Mouse (Mus musculus): Measurements from ENCODE around the gene Vkorc1.
"Not testable (repeated sequence)": the region's sequence is repeated elsewhere in the genome, so short reads cannot be mapped to it uniquely, and the experiment has no call there.

Gene Vkorc1

DNA sequence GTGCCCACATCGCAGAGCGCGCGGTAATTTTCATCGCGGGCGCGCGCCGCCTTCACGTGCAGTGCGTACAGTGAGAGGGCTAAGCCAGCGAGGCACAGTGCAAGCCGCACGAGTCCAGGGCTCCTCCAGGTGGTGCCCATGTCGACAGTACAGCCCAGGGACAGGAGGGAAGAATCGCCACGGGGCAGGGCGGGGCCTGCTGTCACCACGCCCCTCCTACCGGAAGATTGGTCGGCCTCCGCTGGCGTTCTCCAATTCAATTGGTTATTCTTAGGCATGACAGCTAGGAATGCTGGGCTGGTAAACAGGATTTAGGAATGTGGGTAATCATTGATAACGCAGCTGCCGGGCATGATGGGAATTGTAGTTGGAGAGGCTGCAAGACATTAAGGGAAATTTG, at the start of gene Vkorc1, which contains the start of gene Gm21974:
Gene Vkorc1, minus strand, starts transcription at position 176 of the 400 bp plus-strand sequence.
Gene Gm21974, minus strand, starts transcription at position 13 of the 400 bp plus-strand sequence.
- DNase-seq = peak; percentile 91

GRCm38 (mm10) chr7:127944614-127945013, 49.2 kb upstream of the Vkorc1 start:
- no peak for DNase-seq

- not testable (repeated sequence) for DNase-seq
Measured at GRCm38 (mm10) chr7:127942097-127942496, 46.7 kb upstream of the Vkorc1 start.

DNA sequence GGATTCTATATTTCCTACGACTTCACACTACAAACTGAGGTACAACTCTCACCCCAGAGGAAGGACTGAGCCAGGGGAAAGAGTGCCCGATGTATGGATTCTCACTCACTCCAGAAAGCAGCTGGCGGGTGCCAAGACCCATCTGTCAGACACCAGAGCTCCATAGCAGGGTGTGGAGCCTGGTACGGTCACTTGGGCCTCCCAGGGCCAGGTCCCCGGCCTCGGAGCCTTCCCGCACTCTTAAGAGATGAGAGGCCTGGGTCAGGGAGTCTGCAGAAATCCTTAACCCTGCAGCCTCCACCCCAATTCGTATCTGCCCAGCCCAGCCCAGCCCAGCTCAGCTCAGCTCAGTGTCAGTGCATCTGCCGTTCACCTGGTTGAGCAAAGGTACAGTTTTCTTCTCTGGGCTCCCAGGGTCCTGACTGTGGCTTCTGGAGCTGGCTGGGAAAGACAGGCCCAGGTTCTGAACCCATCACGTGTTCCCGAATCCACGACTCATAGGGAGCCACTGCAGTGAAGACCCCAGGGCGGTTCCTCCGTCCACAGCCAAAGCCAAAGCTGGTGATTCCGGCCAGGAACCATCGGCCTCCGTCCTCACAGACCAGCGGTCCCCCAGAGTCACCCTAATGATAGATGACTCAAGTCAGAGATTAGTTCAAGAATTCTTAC, 40.9 kb upstream of the Vkorc1 start:
- DNase-seq = no peak

- DNase-seq = no peak
Measured at GRCm38 (mm10) chr7:127935748-127936159, 40.3 kb upstream of the Vkorc1 start.

DNA sequence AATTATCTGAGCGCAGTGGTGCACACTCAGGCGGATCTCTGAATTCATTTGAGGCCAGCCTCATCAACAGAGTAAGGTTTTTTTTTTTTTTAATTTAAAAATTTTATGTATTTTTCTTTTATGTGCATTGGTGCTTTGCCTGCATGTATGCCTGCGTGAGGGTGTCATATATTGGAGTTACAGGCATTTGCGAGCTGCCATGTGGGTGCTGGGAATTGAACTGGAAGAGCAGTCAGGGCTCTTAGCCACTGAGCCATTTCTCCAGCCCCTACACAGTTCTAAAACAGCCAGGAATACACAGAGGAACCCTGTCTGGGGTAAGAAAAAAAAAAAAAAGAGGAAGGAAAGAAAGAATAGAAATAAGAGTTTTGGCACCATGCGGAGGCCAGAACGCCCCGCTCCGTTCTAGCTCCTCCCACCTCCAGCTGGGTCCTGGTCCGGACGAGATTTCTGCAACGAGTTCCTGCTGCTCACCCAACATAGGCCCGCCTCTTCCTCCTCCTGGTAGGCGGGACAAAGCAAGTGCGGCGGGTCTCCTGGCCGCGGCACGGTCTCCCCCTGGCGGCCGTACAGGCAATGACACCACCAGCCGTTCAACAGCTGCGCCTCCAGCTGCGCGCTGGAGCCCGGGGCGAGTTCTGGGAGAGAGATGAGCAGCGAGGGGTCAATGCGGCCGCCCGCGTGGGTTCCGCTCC, 39.8 kb upstream of the Vkorc1 start:
- peak; percentile 96 for DNase-seq

GRCm38 (mm10) chr7:127934075-127934474, 38.7 kb upstream of the Vkorc1 start:
- DNase-seq = no peak

DNA sequence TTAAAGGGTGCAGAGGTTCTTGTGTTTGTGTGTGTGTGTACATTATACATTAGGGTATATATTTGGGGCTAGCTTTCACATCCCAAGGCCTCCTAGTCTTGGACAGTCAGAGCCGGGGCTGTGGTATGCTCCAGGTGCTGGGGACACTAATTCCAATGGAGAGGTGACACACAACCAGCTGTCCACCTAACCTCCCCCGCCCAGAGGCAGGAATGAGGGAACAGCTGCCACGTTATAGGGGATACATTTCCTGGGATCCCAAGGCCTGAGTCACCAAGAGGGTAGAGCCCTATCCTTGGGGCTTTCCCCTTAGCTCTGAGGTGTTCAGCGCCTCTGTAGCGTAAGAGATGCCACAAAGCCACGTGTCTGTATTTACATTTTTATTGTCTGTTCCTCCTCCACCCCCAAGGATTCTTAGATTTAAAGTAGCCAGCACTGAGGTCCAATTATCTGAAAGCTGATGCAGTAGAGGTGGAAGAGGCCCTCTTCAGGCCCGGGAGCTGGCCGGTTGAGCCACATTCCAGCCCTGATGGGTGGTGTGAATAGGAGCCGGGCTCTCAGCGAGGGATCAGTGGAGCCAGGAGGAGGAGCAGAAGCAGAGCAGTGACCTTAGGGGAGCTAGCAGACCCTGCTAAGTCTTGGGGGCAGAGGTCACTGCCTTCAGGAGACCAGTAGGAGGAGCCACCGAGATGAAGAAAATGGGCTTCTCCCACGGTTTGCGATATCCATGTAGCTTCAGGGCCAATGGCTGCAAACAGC, 37.0 kb upstream of the Vkorc1 start:
- DNase-seq = no peak

DNA sequence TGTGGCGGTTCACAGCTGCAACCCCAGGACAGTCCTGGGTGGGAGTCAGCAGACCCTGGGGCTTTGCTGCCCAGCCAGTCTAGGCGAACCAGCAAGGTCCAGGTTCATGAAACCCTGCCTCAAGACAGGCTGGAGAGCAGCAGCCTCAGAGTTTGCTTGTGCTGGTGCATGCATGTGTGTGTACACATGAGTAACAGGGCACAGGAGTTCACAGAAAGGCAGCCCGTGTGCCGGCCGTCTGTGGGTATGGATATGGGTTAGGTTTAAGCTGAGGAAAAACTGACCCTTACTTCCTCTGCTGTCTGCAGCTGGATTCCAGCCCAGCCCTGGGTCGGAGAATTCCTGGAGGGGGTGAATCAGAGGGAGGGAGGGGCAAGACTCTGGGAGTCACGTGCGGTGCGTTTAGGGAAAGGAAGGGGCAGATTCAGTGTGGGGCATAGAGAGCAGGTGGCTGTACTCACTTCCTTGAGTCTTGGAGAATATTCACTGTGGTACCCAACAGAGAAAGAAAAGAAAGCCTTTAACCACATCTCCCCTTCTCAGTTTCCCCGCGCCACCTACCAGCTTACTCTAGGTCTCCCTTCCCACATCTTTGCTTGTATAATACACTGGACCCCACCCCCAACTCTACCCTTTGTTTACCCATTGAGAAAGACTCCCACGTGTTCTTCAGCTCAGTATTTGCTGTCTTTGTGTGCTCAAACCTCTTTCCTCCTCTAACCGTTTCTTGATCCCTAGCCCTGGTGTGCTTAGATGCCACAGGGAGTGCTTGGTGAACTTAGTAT, 36.1 kb upstream of the Vkorc1 start:
- no peak for DNase-seq

GRCm38 (mm10) chr7:127930636-127931035, 35.2 kb upstream of the Vkorc1 start:
- no peak for DNase-seq

- DNase-seq = no peak
Measured at GRCm38 (mm10) chr7:127929923-127930322, 34.5 kb upstream of the Vkorc1 start, which contains the start of gene Prss8. Gene Prss8 (minus strand): TSS chr7:127930104.

DNA sequence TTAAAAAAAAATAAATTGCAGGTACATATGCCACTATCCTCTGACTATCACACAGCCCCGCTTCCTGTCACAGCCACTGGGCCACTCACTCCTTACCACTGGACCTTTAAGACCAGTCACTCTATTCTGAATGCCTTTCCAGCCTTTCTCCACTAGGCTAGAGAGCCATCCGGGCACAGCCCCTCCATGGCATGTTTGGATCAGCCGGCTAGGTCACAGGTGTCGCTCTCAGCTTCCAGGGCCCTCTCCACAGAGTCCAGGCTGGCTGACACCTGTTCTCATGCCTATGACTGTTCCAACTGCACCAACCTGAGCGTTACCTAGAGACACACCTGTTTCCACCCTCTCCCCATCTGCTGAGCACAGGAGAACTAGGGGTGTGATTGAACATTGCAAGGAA, 33.2 kb upstream of the Vkorc1 start:
- no peak for DNase-seq

DNA sequence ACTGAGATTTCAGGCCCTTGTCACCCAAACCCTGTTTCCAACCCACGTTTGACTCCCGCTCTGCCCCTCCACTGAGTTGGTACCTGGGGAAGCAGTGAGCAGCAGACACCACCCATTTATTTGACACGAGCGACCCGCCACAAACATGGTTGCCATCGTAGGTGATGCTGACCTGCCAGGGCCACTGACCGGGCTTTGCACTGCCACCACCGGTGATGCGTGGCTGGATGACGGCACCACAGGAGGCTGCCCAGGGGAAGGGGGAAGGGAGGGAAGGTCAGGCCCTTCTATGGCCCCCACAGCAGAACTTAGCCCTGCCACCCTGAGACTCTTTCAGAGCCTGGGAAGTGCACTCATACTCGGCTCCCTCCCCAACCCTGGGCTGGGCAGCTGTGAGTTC, 32.3 kb upstream of the Vkorc1 start:
- DNase-seq = no peak

DNA sequence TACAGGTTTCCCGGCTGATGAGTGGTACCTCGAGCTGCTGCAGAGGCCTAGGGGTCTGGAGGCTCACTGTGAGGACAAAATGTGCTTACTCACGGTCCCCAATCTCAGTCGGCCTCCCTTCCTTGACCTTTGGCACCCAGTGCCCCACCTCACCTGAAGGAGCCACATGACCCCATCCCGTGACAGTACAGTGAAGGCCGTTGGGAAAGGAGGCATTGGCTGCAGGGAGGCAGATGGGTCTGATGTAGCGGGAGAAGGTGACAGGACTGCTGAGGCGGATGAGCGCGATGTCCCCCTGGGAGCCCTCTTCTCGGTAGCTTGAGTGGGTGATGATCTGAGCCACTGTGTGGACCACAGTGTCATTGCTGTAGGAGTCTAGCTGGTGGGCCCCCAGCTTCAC, 31.4 kb upstream of the Vkorc1 start:
- DNase-seq = no peak

DNA sequence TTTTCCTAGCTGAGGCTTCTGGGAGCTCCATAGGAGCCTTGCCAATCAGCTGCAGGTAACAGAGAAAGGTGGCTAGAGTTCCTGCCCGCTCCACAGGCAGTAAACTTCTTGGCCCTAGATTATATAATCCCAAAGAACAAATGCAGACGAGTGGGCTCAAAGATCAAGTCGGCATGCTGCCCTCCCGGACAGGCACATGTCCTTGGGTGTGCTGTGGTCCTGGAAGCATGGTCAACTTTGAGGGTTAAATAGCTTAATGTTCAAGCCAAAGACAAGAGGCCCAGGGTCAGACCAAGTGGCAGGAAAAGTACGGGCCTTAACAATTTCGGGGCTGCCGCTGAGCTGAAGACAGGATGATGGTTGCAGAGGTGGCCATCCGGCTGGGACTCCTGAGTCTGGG, 30.6 kb upstream of the Vkorc1 start:
- DNase-seq = no peak

GRCm38 (mm10) chr7:127925252-127925651, 29.8 kb upstream of the Vkorc1 start:
- no peak for DNase-seq

- no peak for DNase-seq
Measured at GRCm38 (mm10) chr7:127923714-127924113, 28.3 kb upstream of the Vkorc1 start.

DNA sequence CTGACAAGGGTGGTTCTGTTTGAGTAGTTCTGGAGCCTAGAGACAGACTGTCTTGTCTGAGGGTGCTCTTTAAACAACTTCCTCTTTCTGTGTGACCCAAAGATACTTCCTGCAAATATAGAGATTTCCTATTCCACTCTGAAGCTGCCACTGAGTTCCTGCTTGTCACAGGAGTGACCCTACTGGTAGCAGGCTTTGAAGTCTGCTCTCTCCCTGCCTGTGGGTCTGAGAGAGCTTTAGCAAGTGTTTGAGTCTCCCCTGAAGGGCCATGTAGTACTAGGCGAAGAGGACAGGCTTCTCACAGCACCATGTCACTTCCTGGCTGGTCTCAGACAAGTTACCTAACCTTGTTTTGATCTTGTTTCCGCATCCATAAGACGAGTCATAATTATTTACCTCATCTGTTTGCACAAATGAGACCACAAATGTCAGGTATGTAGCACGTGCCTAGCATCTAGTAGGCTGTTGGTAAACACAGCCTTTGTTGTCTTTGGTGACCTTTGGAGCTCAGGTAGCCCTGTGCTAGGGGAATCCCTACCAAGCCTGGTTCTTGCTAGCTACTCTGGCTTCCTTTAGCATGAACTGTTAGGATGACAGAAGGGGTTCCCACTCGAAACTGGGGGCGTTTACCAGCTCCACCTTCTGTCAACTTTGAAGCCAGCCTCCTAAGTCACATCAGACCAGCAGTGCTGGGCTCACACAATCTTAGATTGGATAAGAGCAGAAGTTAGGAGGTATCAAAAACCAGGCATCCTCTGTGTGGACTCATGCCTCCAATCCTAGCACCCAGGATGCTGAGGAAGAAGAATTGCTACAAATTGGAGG, 27.2 kb upstream of the Vkorc1 start:
- DNase-seq = no peak

DNA sequence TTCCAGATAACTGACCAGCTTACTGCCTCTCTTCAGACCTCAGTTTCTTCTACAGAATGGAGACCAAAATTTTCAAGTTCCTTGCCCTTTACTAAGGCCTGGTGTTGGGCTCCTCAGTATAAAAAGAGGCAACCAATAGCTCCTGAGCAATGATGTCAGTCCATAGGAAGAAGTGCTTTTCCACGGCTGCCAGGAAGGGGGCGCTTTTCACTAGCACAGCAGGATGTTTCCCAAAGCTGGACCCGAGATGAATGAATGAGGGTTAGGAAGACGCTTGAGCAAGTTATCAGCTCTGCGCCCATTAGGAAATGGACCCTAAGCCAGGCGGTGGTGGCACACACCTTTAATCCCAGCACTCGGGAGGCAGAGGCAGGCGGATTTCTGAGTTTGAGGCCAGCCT, 26.1 kb upstream of the Vkorc1 start:
- peak; percentile 44 for DNase-seq

DNA sequence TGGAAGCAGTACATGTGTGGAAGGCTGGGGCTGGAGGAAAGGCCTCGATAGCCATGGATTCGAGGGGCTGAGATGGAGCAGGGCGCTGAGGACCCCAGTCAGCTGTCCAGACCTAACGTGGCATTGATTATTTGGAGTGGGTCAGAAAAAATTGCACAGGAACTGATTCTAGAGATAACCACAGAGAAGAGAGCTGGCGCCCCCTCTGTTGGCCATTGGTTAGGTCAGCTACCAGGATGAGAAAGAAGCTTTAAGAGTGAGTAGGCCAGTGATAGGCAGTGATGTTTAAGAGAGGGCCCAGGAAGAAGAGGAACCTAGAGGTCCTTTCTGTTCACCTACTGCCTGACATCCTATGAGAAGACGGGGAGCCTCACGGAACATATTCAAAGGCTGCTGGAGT, 23.9 kb upstream of the Vkorc1 start:
- peak; percentile 44 for DNase-seq

GRCm38 (mm10) chr7:127918203-127918602, 22.8 kb upstream of the Vkorc1 start:
- DNase-seq = peak; percentile 77

- DNase-seq = no peak
Measured at GRCm38 (mm10) chr7:127915293-127915692, 19.9 kb upstream of the Vkorc1 start.

Data from thymus, postnatal 14 days (tissue).